Mouse (Mus musculus) bone marrow macrophage, adult 2 months (primary cell): ENCODE data around the gene Def6. TPM values are rescaled to one million over a fixed set of nuclear protein-coding genes. Genes with fewer than 3 reads are reported as not detected.

Source experiments
- H3K27ac ChIP-seq: 2 replicates; pipeline ENCODE4 v1.5.1; 2012; ENCODE audit warnings: low read depth, low read length; ENCODE audit not compliant: insufficient read depth
- H3K4me1 ChIP-seq: 2 replicates; pipeline ENCODE4 v1.6.1; 2012; ENCODE audit warnings: low read length; ENCODE audit not compliant: control insufficient read depth, insufficient read depth
- H3K4me3 ChIP-seq: 2 replicates; pipeline ENCODE4 v1.5.1; 2012; ENCODE audit warnings: mild to moderate bottlenecking, low read length, moderate library complexity; ENCODE audit not compliant: insufficient read depth
- CTCF ChIP-seq: IDR thresholded peaks from 2 replicates; pipeline ENCODE4 v1.5.1; 2012; ENCODE audit warnings: low read depth, mild to moderate bottlenecking, low read length, moderate library complexity
- POLR2A ChIP-seq: IDR thresholded peaks from 2 replicates; pipeline ENCODE4 v1.6.1; 2012; ENCODE audit warnings: mild to moderate bottlenecking, low read depth, low read length, borderline replicate concordance
- polyA plus RNA-seq: library from polyadenylated mRNA; stranded (reverse); fragments of >200 nt; gene quantifications from 2 replicates; pipeline ENCODE4 v1.2.4, GENCODE M21; 2012; ENCODE audit not compliant: missing spikeins, insufficient read depth, insufficient read length

Gene Def6
- polyA plus RNA-seq, 1 experiment, result 44.7 TPM

GRCm38 (mm10) chr17:28252281-28252648 lies 44.7 kb downstream of the Def6 start:
- TF ChIP-seq CTCF (no peak), POLR2A (no peak)
- Histone ChIP-seq H3K4me1 (peaks cover 48% of the 10 kb centered on the region), H3K4me3 (no peak overlapping the region), H3K27ac (no peak overlapping the region)

- no peak overlapping the region for H3K27ac ChIP-seq
- no peak overlapping the region for H3K4me3 ChIP-seq
- H3K4me1 ChIP-seq, result peaks cover 50% of the 10 kb centered on the region
- TF ChIP-seq POLR2A (no peak), CTCF (no peak)
Measured at GRCm38 (mm10) chr17:28253216-28253615, 45.6 kb downstream of the Def6 start.

- TF ChIP-seq CTCF (no peak), POLR2A (no peak)
- Histone ChIP-seq H3K4me1 (peaks cover 53% of the 10 kb centered on the region), H3K4me3 (no peak overlapping the region), H3K27ac (no peak overlapping the region)
Measured at GRCm38 (mm10) chr17:28254804-28255203, 47.2 kb downstream of the Def6 start.

GRCm38 (mm10) chr17:28255651-28256050 lies 48.1 kb downstream of the Def6 start:
- H3K4me3 ChIP-seq, result no peak overlapping the region
- TF ChIP-seq POLR2A, result no peak
- no peak for TF ChIP-seq CTCF
- H3K27ac ChIP-seq, result no peak overlapping the region
- peaks cover 57% of the 10 kb centered on the region for H3K4me1 ChIP-seq

GRCm38 (mm10) chr17:28256651-28257328 lies 49.2 kb downstream of the Def6 start:
- Histone ChIP-seq H3K27ac (peak overlapping the region; percentile 69), H3K4me1 (peaks cover 52% of the 10 kb centered on the region), H3K4me3 (peak overlapping the region; percentile 39)
- TF ChIP-seq CTCF (no peak), POLR2A (no peak)

GRCm38 (mm10) chr17:28258325-28258724 lies 50.7 kb downstream of the Def6 start:
- TF ChIP-seq CTCF (no peak), POLR2A (no peak)
- Histone ChIP-seq H3K27ac (no peak overlapping the region), H3K4me1 (peaks cover 43% of the 10 kb centered on the region), H3K4me3 (no peak overlapping the region)

GRCm38 (mm10) chr17:28259890-28260542 lies 52.4 kb downstream of the Def6 start:
- H3K4me1 ChIP-seq, result peaks cover 43% of the 10 kb centered on the region
- no peak for TF ChIP-seq POLR2A
- peak; percentile 98 for TF ChIP-seq CTCF
- H3K4me3 ChIP-seq, result peak overlapping the region; percentile 44
- H3K27ac ChIP-seq, result peak overlapping the region; percentile 66

- peak overlapping the region; percentile 9; the same call in 1 of the 2 replicates for H3K4me3 ChIP-seq
- H3K4me1 ChIP-seq, result peaks cover 42% of the 10 kb centered on the region
- peak overlapping the region; percentile 66; the same call in 1 of the 2 replicates for H3K27ac ChIP-seq
- no peak for TF ChIP-seq POLR2A
- no peak for TF ChIP-seq CTCF
Measured at GRCm38 (mm10) chr17:28260543-28260909, 52.9 kb downstream of the Def6 start.

- TF ChIP-seq POLR2A (no peak), CTCF (no peak)
- H3K4me3 ChIP-seq, result no peak overlapping the region
- H3K4me1 ChIP-seq, result peaks cover 32% of the 10 kb centered on the region
- H3K27ac ChIP-seq, result no peak overlapping the region
Measured at GRCm38 (mm10) chr17:28261795-28262194, 54.2 kb downstream of the Def6 start.

GRCm38 (mm10) chr17:28263181-28263894 lies 55.8 kb downstream of the Def6 start:
- TF ChIP-seq CTCF (no peak), POLR2A (no peak)
- Histone ChIP-seq H3K27ac (no peak overlapping the region), H3K4me1 (peaks cover 20% of the 10 kb centered on the region), H3K4me3 (no peak overlapping the region)
